In the genomic region with DNA sequence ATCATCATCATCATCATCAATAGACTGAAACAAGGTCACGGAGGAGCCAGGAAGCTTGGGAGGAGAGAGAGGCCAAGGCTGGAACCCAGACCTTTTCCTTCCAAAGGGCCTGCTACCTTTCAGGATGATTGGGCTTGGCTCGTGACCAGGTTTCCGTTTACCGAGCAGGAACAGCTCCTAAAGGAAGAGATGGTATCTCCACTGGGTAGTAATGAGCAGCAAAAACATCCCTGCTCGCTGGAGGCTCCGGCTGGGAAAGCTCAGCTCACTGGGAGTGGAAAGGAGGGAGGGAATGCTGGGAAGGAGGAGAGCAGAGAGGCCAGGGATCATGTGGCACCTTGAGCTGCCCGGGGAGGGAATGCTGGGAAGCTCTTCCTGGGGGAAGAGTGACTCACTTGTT, we compare ENCODE assay signal across 12 mouse cellular contexts.
DNase-seq lines count a peak whose midpoint lies in the region; ATAC-seq and TF ChIP-seq lines count a peak whose summit lies in the region.
"Had no signal": no experiment of that assay in that cellular context is flagged by ENCODE, and none has a peak within 500 bp of the region (broad histone marks: within the 10 kb centered on the region; RNA-seq: fewer than 3 reads in every experiment).

No protein-coding gene starts in this region.

- no peak overlapping the region for H3K4me2 ChIP-seq in heart, postnatal 0 days (ENCODE audit: low read depth, low read length)
- H3K4me2 ChIP-seq in hindbrain, postnatal 0 days (ENCODE audit: low read depth, low read length): no peak overlapping the region
- H3K4me2 ChIP-seq: liver, embryonic 12.5 days had no signal

- whole genome bisulfite sequencing in heart, postnatal 0 days: 19% methylated on average over 7 of the region's 7 CpGs
- 63% methylated on average over 7 of the region's 7 CpGs for WGBS in hindbrain, postnatal 0 days

- H3K4me1 ChIP-seq in heart, postnatal 0 days (ENCODE audit: control insufficient read depth, insufficient read depth): no peaks in the 10 kb centered on the region
- no peaks in the 10 kb centered on the region; the same call in 1 of the 2 replicates for H3K4me1 ChIP-seq in hindbrain, postnatal 0 days (ENCODE audit: insufficient read depth, low read length)
- H3K4me1 ChIP-seq: liver, embryonic 12.5 days had no signal

- TF ChIP-seq CTCF in gastrocnemius, adult 2 months (IDR thresholded peaks at IDR 0.05): no peak
- TF ChIP-seq CTCF in heart, postnatal 0 days (IDR thresholded peaks at IDR 0.05; ENCODE audit: low read depth): no peak
- no peak for TF ChIP-seq CTCF in hindbrain, postnatal 0 days (IDR thresholded peaks at IDR 0.05; ENCODE audit: low read depth)

- H3K4me3 ChIP-seq in gastrocnemius, adult 2 months: no peak overlapping the region
- no peak overlapping the region for H3K4me3 ChIP-seq in heart, postnatal 0 days (ENCODE audit: low read depth, low read length)
- no peak overlapping the region for H3K4me3 ChIP-seq in hindbrain, postnatal 0 days (ENCODE audit: low read length)
- H3K4me3 ChIP-seq: liver, embryonic 12.5 days had no signal

- H3K27me3 ChIP-seq in heart, postnatal 0 days (ENCODE audit: control insufficient read depth, insufficient read depth, low read length): 0 out of 2 replicates have a peak, but pooled peaks cover 8% of the 10 kb centered on the region
- H3K27me3 ChIP-seq in hindbrain, postnatal 0 days (ENCODE audit: insufficient read depth, low read length): no peaks in the 10 kb centered on the region
- H3K27me3 ChIP-seq: liver, embryonic 12.5 days had no signal

- H3K36me3 ChIP-seq in heart, postnatal 0 days (replicated peaks; ENCODE audit: control insufficient read depth, insufficient read depth, low read length): no peaks in the 10 kb centered on the region
- no peaks in the 10 kb centered on the region for H3K36me3 ChIP-seq in hindbrain, postnatal 0 days (ENCODE audit: insufficient read depth, low read length)
- H3K36me3 ChIP-seq: liver, embryonic 12.5 days had no signal

- H3K9me3 ChIP-seq in heart, postnatal 0 days (replicated peaks; ENCODE audit: control insufficient read depth, low read length): no peaks in the 10 kb centered on the region
- H3K9me3 ChIP-seq in hindbrain, postnatal 0 days (ENCODE audit: low read length): no peaks in the 10 kb centered on the region
- H3K9me3 ChIP-seq: liver, embryonic 12.5 days had no signal

- 0 out of 2 replicates have a peak, but pooled peaks have one; percentile 16 for ATAC-seq in heart, postnatal 0 days (ENCODE audit: insufficient read depth, low read depth)
- no peak for ATAC-seq in hindbrain, postnatal 0 days
- ATAC-seq: liver, embryonic 12.5 days had no signal

- intact Hi-C loops in gastrocnemius, adult 2 months (cut with DNase I): loop anchor here (5.0 to 10.0 kb wide), 3 partner anchors 200 to 450 kb away; partner anchors contain the start of gene St8sia2

- no peak overlapping the region for H3K9ac ChIP-seq in heart, postnatal 0 days (replicated peaks; ENCODE audit: low read depth, low read length)
- H3K9ac ChIP-seq in hindbrain, postnatal 0 days (replicated peaks; ENCODE audit: low read length): no peak overlapping the region
- H3K9ac ChIP-seq: liver, embryonic 12.5 days had no signal

- DNase-seq in gastrocnemius, adult 2 months: peak; percentile 33
- no peak for DNase-seq in gastrocnemius, adult 8-10 months (ENCODE audit: low spot score in 2 of 2)
- peak; percentile 24 for DNase-seq in adrenal gland, postnatal 25 days
- DNase-seq in heart, postnatal 0 days (ENCODE audit: low spot score): no peak
- DNase-seq in kidney, postnatal 36 days: peak; percentile 52 to 78
- no peak for DNase-seq in Muller cell, postnatal 12 days (ENCODE audit: inconsistent ontology term)
- DNase-seq in cerebellum, adult 18-20 months: no peak
- no peak for DNase-seq in hindbrain, postnatal 0 days (ENCODE audit: low spot score)
- DNase-seq: B cell, adult 2 months; cerebellum, adult 9-11 months; gastrocnemius, postnatal 10 days had no signal

- no peak overlapping the region for H3K27ac ChIP-seq in gastrocnemius, adult 2 months
- no peak overlapping the region for H3K27ac ChIP-seq in heart, postnatal 0 days (ENCODE audit: low read depth)
- H3K27ac ChIP-seq in hindbrain, postnatal 0 days: no peak overlapping the region
- H3K27ac ChIP-seq: liver, embryonic 12.5 days had no signal

- no peak for TF ChIP-seq EP300 in heart, postnatal 0 days (IDR thresholded peaks at IDR 0.05; ENCODE audit: low read depth)

Comparison
In these comparisons a context has a peak if more than half of its experiments do, and no peak if none do; other contexts are left out.
1. DNase-seq: peak in gastrocnemius, adult 2 months (single experiment), adrenal gland, postnatal 25 days (single experiment) and kidney, postnatal 36 days (2 of 2); none in gastrocnemius, adult 8-10 months (0 of 2), heart, postnatal 0 days (single experiment), Muller cell, postnatal 12 days (single experiment), cerebellum, adult 18-20 months (0 of 2) and hindbrain, postnatal 0 days (single experiment).